Mouse (Mus musculus) large intestine, adult 2 months (tissue): Measurements from ENCODE around the gene Sema6d. TPM values are rescaled to one million over a fixed set of nuclear protein-coding genes. Genes with fewer than 3 reads are reported as not detected.

Source experiments
- DNase-seq: peaks from one replicate; pipeline ENCODE4 v3.0.0-alpha.2; 2012; ENCODE audit warnings: low read depth, low spot score
- WGBS: fragments of 180-500 bp; shearing (Covaris S2); methylation state at CpG from one replicate; pipeline ENCODE4 v1.1.7; 2018; 5-methylcytosine and 5-hydroxymethylcytosine counted together
- polyA plus RNA-seq: library from polyadenylated mRNA; depleted of rRNA; stranded (reverse); fragments of >200 nt; gene quantifications from 2 replicates; pipeline ENCODE4 v1.2.3, GENCODE M21; 2012

Gene Sema6d
- polyA plus RNA-seq, 1 experiment, result 11.3 TPM

- no peak for DNase-seq
- 32% methylated on average over 8 of the region's 8 CpGs for WGBS
Measured at GRCm38 (mm10) chr2:124602379-124602913, 512.7 kb downstream of the Sema6d start.

DNA sequence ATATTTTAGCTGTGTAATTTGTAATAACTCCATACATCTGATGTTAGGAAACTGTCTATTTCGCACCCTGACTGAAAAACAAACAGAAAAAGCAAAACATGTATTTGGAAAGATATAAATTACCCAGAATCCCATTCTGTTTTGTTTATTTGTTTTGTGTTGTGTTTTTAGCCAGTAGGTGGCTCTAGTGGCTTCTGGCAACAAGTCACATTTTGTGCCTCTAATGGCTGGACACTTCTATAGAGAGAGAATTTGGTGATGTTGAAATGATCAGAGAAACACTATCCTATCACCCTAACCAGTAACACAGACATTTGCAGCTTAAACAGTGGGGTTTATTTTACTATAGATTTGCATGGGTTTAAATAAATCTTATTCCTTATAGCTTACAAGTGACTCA is 515.6 kb downstream of the Sema6d start:
- WGBS, result 73% methylated on average over 1 of the region's 1 CpGs
- no peak for DNase-seq

- WGBS, result 43% methylated on average over 5 of the region's 5 CpGs
- no peak for DNase-seq
Measured at GRCm38 (mm10) chr2:124607986-124608385, 518.2 kb downstream of the Sema6d start.

GRCm38 (mm10) chr2:124608546-124608945 is 518.8 kb downstream of the Sema6d start:
- no peak for DNase-seq
- WGBS, result 20% methylated on average over 4 of the region's 4 CpGs

DNA sequence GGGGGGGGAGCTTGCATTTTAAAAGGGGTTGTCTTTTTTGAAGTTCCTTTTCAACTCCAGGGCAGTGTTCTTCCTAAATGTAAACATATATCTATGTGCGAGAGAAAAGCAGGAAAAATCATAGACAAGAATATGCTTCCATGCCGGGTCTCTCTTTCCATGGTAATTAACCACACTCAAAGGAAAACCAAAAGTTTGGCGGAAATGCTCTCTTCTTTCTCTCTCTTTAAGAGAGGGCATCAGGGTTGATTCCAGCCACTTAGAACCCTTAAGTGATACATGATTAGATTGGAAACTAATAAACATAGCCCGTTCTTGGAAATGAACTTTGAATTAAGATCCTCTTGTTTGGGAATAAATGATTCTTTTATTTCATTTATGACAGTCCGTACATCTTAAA is 519.2 kb downstream of the Sema6d start:
- no peak for DNase-seq
- 10% methylated on average over 5 of the region's 5 CpGs for WGBS

GRCm38 (mm10) chr2:124609711-124610585 is 520.2 kb downstream of the Sema6d start:
- DNase-seq, result no peak
- WGBS, result 2% methylated on average over 79 of the region's 80 CpGs

DNA sequence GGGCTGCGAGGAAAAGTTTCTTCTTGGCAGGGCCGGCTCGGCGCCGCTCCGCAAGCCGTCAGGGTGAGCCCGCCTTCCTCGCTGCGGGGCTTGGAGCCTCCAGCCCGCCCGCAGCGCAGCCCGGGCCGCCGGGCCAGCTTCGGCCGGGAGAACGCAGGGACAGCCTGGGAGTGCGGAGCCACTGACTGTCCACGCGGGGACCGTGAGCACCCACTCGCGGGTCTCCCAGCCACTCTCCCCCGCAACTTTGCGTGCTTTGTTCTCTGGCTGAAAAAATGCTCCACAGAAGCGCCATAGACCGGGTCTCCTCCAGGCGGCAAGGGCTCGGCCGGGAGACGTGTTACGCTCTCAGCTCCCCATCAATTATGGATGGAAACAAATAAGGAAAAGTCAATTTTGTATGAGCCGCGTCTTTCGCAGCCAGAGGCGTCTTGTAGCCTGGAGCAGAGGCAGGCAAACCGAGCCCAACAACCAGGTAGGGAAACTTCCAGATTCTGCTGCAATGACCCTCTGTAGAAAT is 520.9 kb downstream of the Sema6d start:
- WGBS, result under 1% methylated on average over 39 of the region's 39 CpGs
- DNase-seq, result no peak

- WGBS, result 10% methylated on average over 13 of the region's 13 CpGs
Measured at GRCm38 (mm10) chr2:124611226-124611625, 521.5 kb downstream of the Sema6d start.

DNA sequence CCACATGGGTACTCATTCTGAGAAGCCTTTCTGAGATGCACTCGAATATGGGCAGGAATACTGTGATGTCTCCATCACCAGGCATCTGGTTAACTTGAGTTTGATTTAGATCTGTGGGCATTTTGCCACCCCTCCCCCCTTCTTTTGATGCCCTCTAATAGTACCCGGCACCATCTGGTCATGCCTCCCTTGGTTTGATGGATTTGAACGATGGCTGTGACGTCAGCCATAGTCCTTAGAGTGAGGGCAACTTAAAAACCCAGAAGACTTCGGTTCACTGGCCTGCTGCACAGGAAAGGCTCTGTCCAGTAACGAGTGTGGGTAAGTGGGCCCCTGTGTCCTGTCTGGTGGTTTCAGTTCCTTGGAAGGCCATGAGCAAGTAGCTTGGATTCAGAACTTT is 522.5 kb downstream of the Sema6d start:
- 34% methylated on average over 6 of the region's 6 CpGs for WGBS
- DNase-seq, result no peak

More at GRCm38 (mm10) chr2:124611226-124611625, 521.5 kb downstream of the Sema6d start:
- no peak for DNase-seq

- no peak for DNase-seq
- WGBS, result 59% methylated on average over 10 of the region's 10 CpGs
Measured at GRCm38 (mm10) chr2:124612727-124613510, 523.1 kb downstream of the Sema6d start.

- no peak for DNase-seq
- 38% methylated on average over 3 of the region's 3 CpGs for WGBS
Measured at GRCm38 (mm10) chr2:124613671-124614210, 524.0 kb downstream of the Sema6d start.

GRCm38 (mm10) chr2:124616746-124617145 is 527.0 kb downstream of the Sema6d start:
- 48% methylated on average over 4 of the region's 4 CpGs for WGBS
- DNase-seq, result no peak

- WGBS, result 45% methylated on average over 9 of the region's 9 CpGs
Measured at GRCm38 (mm10) chr2:124617440-124617839, 527.7 kb downstream of the Sema6d start.

DNA sequence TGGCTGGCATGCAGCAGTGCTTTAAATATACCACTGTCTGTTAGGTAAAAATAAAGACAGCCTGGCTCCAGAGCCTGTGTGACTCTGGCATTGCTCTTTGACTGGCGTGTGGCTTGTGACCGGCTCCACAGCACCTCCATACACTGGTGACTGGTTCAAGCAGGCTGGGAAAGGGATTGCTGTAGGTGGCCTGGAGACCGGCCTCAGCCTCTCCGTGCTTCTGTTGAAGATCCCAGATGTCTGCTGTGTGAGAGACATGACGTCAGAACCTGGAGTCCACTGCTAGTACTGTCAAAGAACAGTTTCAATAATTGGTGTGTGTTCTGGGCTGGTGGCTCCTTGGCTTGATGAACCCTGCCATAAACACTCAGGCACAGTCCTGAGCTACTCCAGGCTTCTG is 528.3 kb downstream of the Sema6d start:
- WGBS, result 19% methylated on average over 5 of the region's 5 CpGs
- DNase-seq, result no peak

More at GRCm38 (mm10) chr2:124617440-124617839, 527.7 kb downstream of the Sema6d start:
- no peak for DNase-seq

GRCm38 (mm10) chr2:124618526-124619219 is 528.9 kb downstream of the Sema6d start:
- WGBS, result 28% methylated on average over 3 of the region's 3 CpGs
- DNase-seq, result no peak

DNA sequence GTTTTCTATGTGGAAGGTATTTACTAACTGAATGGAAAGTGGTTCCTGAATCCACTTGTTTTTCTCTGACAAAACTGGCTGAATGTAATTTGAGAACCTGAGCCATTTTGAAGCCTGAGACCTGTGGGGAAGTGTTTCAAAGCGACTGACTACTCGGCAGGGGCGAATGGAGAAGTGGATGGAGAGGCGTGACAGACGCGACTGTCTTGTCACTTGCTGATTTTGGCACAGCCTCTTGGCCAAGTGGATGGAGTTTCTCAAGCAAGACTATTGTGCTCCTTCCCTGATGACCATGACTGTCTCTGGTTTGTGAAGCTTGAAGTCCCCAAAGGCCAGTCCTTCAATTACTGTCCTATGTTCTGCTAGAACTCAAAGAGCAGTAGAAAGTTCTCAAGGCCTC is 530.7 kb downstream of the Sema6d start:
- 83% methylated on average over 6 of the region's 6 CpGs for WGBS
- DNase-seq, result no peak

- 27% methylated on average over 6 of the region's 6 CpGs for WGBS
- DNase-seq, result no peak
Measured at GRCm38 (mm10) chr2:124621972-124622621, 532.3 kb downstream of the Sema6d start.

DNA sequence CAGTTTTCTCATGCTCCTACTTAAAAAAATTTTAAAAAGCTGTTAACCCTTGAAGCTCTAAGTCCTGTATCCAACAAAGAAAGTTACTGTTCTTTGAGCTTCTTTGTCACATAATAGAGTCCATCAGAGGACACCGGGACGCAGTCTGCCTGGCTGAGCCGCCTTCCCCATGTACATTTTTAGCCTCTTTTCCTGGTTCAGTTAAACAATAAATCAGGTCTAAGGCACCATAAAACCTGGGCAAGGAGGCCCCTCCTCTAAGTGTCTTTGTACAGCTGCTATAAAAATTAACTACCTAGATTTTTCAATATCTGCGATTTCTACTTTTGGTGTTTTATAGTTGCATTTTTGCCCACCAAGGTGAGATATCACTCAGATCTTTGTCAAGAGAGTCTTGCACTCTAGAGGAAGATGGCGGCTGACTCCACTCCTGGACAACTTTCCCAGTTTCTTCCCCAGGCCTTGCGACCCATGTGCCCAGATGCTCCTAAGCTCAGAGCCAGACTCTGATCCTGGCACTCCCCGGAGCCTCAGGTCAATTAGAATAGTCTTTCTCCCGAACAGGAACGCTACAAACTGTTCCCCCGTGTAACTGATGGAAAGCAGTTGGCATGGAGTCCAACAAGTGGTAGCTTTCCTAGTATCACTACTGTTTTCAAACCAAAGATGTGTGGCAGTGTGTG is 534.6 kb downstream of the Sema6d start:
- no peak for DNase-seq

More for the DNA sequence above, 534.6 kb downstream of the Sema6d start:
- 32% methylated on average over 10 of the region's 10 CpGs for WGBS
